Mouse (Mus musculus) left cerebral cortex, adult 18-20 months (tissue): ENCODE results near the gene Mrps6. TPM values are rescaled to one million over a fixed set of nuclear protein-coding genes. Genes with fewer than 3 reads are reported as not detected.
A peak's percentile ranks its signal among the peaks of the same experiment; 100 is the strongest.

ENCODE experiments used
- DNase-seq, 2 experiments: peaks; one replicate each; pipeline ENCODE4 v3.0.0; 2021 to 2022; ENCODE audit warnings: low spot score in 2 of 2, mixed read lengths in 1 of 2
- total RNA-seq, 2 experiments: library from RNA; stranded (reverse); gene quantifications; 2 replicates each; pipeline ENCODE4 v1.2.3; 2021

Mrps6 gene
- total RNA-seq, 2 experiments from 2014 or later, result 53.0 to 53.1 TPM

DNA sequence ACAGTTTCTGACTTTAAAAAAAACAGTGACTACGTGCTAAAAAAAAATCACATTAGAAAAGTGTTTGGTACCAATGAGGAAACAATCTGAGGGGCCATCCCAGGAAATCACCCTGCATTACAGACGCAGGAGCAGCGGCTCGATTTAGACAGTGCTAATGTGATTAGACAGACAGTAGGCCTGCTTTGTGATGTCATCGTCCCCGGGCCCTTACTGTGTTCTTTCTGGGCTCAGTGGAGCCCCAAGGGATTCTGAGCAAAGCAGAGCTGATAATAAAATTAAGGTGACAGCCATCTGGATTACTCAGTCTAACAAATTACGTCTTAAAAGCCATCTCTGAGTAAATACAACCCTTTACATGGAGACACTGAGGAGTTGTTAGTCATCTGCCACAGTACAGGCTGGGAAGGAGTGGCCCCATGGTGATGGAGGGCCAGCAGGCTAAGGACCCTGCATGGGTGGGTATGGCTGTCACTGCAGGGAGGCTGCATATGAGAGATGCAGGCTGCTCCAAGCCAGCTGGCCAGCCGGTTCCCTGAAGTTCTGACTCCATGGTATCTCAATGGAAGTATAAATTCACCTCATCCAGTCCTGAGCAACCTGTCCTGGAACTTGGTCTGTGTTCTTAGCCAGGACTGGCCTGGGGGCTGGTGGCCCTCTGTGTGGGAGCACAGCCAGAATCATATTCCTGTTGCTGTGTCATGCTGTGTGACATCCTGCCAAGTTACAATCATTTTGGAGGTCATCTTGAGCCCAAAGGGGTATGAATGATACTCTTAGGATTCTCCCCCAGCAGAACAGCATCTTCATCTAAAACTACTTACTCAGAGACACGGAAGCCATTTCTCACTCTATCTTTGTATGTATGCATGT is 59.5 kb downstream of the Mrps6 start:
- DNase-seq, result no peak

DNA sequence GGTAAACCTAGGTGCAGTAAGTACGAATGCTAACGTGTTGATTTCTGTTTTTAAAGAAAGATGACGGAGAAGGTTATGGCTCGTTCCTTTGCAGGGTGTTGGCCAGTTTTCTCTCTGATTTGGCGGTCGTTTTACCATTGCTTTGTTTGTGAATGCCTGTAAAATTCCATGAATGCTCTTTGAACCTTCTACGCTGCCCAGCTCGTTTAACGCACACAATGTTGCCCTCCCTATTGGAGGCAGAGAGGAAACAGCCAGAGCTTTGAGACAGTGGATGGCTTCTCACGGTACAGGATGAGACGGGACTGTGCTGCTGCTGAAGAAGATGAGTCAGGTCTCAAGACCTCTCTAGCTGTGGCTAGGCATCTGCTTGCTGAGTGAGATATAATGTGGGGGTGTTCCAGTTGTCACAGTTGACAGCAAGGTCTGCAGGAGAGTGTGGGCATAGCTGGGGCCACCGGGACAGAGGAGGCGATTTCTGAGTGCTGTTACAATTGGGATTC is 61.0 kb downstream of the Mrps6 start:
- DNase-seq, result no peak

DNA sequence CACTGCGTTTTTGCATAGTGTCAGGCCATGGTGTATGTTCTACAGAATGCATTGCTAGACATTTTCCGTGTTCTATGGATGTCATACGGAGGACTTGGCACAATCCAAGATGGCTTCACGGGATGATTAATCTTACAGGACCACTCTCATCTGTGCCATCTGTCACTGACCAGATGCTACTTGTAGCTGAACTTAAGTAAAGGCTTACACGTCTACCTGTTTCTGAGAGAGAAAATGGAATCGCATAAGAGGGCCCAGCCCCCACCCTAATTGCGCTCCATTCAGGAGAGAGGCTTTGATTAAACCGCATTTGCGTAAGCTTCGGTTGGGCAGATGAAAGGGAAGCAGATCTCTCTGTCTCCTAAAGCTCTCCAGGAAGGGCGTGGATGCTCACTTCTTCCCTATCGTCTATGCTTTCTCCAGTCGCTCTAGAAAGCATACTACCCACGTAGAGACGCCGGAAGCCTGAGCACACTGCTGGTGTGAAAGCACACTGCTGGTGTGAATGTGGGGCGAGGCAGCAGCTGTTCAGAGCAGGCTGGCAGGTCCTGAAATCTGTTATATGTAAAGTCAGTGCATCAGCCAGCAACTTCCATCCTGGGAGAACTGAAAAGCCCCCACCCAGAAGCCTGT is 62.9 kb downstream of the Mrps6 start:
- DNase-seq, result peak; percentile 31 to 51

DNA sequence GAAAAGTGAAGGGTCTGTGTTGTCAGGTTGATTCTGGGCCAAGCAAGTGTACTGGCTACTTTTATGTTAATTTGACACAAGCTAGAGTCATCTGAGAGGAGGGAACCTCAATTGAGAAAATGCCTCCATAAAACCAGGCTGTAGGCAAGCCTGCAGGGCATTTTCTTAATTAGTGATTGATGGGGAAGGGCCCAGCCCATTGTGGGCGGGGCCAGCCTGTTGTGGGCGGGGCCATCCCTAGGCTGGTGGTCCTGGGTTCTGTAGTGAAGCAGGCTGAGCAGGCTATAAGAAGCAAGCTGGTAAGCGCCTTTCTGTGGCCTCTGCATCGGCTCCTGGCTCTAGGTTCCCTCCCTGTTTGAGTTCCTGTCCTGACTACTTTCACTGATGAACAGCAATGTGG is 69.2 kb downstream of the Mrps6 start:
- no peak for DNase-seq

DNA sequence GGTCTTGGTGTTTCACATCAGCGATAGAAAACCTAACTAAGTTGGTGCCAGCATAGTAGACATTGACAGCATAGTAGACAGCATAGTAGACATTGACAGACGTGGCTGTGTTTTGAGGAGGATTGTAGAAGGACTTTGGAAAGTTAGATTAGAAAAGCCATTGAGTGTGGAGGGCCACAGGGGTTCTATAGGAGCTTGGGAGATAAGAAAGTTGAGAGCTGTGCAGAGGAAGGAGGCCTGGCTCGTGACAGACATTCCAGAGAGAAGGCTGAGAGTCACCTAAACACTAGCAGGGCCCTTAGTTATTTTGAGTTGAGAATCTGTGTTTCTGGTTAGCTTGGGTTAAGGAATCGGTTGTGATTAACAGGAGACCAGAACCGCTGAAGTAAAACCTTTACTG is 69.6 kb downstream of the Mrps6 start:
- DNase-seq, result no peak

DNA sequence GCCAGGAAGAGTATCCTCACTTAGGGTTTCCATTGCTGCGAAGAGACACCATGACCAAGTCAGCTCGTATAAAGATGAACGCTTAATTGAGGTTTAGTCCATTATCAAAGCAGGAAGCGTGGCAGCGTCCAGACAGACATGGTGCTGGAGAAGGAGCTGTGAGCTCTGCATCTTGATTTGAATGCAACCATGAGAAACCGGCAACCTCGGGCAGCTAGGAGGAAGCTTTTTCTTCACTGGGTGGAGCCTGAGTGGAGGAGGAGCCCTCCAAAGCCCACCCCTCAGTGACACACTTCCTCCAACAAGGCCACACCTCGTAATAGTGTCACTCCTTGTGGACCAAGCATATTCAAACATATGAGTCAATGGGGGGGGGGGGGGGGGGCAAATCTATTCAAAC is 71.8 kb downstream of the Mrps6 start:
- DNase-seq, result no peak

DNA sequence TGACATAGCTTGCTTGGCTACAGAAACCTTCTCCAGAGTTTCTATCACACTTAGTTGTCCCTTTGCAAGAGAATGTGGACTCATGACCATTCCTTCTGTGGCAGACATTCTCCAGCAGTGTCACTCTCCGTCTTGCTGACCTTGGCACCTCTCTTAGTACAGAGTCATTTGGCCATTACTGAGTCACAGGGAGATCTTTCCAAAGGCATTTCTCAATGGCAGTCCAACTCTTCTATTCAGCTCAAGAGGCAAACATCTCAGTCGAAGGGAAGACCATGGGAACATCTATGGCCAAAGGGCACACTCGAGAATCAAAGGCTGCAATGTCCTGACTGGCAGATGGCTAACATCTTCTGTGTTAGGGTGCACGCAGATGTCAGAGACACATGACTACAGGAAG is 74.4 kb downstream of the Mrps6 start:
- DNase-seq, result no peak

DNA sequence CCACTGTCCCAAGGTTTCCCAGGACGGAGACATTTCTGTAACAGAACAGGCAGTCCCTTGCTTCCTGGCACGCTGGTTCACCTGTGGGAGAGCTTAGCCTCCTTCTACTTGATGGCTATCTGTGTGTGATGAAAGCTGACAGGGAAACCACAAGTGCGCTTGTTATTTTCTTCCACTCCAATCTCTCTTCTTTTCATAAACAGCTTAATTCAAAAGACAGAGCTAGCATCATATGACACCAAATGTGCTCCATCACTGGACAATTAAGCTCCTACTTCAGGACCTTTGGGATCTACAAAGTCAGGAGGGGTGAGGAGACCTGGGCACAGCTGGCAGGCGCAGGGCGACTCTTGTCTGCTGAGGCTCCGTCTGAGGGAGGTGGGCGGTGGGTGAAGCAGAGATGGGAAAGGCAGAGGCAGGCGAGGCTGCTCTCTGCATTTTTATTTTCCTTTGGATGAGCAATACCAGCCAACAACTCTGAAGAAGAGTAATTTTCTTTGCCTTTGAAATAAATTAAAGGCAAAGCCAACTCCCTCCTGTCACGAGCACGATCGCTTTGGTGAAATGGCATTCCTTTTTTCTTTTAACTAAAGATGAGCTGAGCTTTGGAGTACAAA is 76.2 kb downstream of the Mrps6 start:
- peak; percentile 24 to 39 for DNase-seq

DNA sequence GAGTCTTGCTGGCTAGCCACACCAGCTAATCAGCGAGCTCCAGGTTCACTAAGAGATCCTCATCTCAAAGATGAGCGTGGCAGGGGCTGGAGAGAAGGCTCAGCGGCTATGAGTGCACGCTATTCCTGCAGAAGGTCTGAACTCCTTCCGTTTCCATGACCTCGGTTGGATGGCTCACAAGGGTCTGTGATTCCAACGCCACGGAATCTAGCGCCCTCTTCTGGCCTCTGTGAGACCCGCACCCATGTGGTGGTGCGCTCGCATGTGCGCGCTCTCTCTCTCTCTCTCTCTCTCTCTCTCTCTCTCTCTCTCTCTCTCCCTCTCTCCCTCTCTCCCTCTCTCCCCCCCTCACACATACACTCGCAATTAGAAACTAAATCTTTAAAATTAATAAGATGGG is 78.2 kb downstream of the Mrps6 start:
- DNase-seq, result no peak

DNA sequence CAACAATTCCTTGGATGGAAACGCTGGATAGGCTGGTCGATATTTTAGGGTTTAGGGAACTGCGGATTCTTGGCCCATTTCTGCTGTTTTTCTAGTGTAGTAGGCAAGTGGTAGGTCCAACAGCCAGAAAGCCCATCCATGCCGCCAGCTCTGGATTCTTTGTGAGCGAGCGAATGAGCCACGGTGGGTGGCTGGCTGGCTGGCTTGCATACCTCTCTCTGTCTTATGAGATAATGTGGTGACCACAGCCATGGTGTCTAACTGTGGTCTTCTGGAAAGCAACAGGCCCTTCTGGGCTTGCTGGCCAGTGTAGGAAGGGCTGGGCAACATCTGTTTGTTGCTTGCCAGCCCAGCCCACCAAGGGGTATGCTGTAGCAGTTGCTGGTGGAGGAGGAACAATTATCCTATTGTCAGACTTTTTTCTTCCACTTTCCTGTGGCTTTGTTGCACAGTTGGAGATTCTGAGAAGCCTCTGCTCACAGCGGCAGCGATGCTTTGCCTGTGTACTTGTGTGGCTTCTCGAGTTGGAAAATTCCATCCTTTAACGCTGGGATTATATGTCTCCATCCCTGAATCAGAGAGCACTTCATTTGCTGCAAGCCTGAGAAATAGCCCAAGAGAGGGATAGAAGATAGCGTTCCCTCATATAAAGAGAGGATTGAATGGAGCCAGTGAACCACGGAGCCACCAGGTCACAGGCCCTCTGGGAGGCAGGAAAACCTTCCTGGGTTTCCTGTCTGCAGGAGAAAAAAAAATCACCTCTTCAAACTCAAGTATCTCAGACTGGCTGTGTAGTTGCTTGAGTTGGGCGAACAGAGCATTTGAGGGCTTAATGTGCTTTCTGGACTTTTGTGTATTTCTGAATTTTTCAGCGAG is 81.6 kb downstream of the Mrps6 start:
- no peak for DNase-seq

DNA sequence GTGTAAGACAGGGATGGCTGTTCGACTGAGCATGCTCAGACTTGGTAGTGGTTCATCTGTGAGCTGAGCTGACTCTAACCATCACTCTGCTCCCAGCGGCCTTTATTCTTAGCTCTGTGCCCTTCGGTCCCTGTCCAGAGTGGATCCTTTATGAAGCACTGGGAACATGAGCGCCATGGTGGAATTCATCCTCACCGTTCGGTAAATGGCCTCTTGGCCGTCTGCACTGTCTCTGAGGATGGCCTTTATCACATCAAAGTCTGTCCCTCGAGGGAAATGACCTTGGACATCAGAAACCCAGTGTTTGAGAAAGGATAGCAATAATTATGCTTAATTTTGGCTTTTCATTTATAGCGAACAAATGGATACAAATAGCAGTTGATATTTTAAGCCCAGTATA is 82.3 kb downstream of the Mrps6 start:
- DNase-seq, result no peak

DNA sequence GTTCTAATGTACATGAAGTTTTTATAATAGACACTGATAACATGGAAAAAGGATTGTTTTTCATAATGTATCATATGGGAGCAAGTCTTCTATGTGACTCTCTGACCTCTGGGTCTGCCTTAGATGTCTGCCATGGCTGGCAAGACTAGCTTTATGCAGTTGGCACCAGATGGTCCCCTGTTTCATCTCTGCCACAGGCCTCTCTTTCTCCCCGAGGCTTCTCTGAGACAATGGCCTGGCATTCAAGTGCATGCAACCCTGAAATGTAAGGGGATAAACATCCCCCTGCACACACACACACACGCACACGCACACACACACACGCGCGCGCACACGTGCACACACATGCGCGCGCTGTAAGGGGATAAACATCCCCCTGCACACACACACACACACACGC is 83.0 kb downstream of the Mrps6 start:
- DNase-seq, result no peak

DNA sequence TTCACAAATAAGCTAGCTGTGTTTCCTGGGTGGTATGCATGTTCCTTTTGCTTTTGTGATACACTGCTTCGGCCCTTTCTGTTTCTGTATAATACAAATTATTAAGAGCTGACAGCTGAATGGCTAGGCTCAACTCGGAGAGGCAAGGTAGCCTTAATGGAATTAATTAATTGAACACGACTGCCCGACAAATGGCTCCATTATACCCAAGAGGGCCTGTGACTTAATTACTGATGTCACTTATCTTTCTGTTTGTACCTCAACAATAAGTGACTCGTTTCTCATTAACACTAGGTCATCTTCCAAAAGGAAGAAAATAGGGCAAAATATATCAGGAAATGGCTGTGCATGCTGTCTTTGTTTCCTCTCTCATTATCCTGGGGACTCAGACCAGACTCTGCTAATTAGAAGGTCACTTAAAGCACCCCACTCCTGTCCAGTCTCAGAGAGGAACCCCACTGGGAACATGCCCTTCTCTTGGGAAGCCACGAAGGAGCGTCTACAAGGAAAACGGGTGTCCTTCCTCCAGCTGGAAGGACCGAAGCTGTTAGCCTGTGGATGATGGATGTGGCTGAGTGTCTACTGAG is 84.4 kb downstream of the Mrps6 start:
- DNase-seq, result no peak

DNA sequence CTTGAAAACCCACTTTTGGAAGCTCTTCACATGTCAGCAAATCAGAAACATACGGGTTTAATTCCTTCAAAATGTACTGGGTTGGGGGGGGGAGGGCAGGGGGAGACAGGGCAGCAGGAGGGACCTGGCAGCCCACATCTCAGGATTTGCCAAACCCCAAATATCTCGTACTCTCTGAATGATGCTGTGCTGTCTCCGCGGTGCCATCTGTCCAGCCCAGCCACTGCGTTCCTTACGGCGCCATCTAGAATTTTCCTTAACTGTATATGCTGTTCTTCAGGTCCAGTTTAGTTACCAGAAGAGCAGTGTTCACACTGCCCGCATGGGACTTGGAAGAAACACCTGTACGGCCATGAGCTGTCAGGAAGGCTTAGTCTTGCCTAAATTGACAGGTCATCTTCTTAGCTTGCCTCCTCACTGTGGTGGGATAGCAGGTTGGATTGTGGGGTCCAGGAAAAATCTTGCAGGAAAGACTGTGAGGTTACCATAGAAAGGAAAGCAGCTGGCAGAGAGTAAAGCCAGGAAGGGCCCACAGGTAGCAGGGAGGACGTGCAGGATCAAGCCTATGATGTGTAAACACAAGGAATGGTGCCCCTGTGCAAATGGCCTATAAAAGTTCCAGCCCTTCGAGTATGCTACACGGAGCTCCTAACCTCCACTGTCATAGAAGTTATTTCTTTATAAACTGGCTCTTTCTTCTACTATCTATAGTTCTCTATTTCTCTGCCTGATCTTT is 89.7 kb downstream of the Mrps6 start:
- no peak for DNase-seq

DNA sequence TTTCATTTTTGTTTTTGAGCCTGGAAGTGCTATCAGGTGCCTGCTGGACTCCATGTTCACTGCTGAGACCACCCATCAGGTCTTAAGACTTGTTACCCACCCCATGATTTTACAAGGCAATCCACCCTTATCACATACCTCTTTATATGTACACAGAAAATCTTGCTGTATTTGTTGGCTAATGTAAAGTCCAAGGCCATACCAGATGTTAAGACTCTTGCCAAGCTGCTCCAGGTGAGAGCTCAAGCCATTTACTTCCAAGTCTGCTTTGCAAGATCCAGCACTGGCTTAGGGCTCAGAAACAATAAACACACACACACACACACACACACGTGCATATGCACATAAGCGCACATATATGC is 90.3 kb downstream of the Mrps6 start:
- no peak for DNase-seq

DNA sequence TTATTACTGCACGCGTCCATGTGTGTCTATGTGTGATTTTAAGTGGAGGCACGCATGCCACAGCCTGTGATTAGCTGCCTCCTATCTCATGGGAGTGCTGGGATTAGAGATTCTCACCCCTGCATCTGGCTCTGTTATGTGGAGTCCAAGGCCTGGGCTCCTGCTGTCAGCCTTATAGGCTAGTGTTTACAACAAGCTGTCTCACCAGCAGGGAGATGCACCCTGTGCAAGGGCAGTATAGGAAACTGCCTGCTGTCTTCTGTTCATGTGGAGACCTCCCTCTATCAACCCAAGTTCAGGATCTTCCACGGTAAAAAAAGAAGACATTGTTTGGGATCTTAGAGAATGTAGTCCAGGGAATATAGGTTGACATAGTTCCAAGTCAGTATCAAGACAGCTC is 92.9 kb downstream of the Mrps6 start:
- no peak for DNase-seq

DNA sequence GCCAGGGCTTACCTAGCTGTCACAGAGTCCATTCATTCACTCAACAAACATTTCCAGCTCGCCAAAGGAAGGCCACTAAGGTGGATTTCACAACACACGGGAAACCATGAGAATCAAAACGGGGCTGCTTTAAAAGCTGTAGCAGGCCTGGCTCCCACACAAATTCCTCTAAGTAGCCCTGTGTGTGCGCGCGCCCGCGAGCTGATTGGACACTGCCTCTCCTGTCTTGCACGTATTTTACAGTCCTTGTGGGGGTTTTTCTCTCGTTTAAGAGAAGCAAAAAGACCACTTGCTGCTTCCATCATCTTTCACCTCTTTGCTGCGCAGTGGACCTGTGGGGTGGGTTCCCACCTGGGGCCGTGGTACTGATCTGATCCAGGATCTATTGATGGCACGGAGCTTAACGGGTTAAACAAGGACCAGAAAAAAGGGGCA is 100.0 kb downstream of the Mrps6 start:
- peak; percentile 34 to 61 for DNase-seq

DNA sequence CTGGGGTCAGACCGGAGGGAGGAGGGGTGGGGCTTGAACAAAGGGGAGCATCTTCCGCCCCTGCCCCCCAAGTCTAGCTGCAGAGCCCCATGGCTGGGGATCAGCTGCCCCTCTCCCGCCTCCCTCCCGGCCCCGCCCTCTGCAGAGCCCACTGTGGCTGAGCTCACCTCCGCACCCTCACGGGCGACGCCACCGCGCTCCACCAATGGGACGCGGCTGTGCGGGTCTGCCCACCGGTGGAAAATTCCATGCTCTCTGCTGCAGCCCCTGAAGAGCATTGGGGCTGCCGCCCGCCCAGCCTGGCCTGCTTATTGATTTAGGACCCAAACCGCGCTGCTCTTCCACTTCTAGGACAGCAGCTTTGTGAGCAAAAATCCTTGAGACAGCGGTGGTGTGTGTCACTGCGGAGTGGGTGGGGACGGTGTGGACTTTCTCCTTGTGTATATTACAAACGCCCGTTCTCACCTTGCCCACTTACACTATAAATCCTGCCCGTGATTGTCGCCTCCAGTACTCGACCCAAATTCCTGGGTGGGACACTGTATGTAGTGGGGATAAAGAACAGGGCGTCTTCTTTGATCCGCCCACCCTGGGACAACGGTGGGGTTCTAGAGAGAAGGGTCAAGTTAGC is 100.5 kb downstream of the Mrps6 start:
- DNase-seq, result peak; percentile 72 to 82

DNA sequence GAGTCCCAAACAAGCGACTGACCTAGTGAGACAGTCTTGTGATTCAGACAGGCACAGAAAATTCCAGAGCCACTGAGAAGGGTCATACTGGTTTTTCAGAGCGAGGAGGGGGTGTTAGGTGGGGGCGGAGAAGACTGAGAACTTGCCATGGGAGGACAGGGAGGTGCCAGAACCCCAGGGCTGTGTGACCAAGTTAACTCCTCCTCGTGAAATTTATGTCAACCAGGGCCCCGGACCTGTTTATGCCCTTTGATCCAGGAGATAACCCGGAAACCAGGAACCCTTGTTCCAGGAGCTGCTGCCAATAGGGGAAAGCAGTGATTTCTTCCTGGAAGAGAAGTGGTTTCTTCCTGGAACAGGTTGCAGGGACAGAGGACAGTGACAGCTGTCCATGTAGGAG is 101.0 kb downstream of the Mrps6 start:
- DNase-seq, result peak in 1 of 2 experiments; percentile 15
